Mouse (Mus musculus) ES-E14 (cell line): ENCODE data around the gene Sf3b3. TPM values are rescaled to one million over a fixed set of nuclear protein-coding genes. Genes with fewer than 3 reads are reported as not detected.
A peak's percentile ranks its signal among the peaks of the same experiment; 100 is the strongest.
"Not testable (repeated sequence)": the region's sequence is repeated elsewhere in the genome, so short reads cannot be mapped to it uniquely, and the experiment has no call there.

Source experiments
- DNase-seq: peaks from one replicate; pipeline ENCODE4 v3.0.0-alpha.2; 2013; ENCODE audit warnings: low read depth, low spot score
- H3K27ac ChIP-seq: 2 replicates; pipeline ENCODE4 v1.5.1; 2012; ENCODE audit warnings: low read depth, mild to moderate bottlenecking, low read length, moderate library complexity, mixed read lengths; ENCODE audit not compliant: poor library complexity, insufficient read depth, severe bottlenecking
- H3K36me3 ChIP-seq: 2 replicates; pipeline ENCODE4 v1.6.1; 2012; ENCODE audit warnings: mild to moderate bottlenecking, low read length, moderate library complexity, mixed read lengths; ENCODE audit not compliant: control insufficient read depth, poor library complexity, insufficient read depth, severe bottlenecking
- H3K4me1 ChIP-seq, 2 experiments: fragments of 150-350 bp in 1 of 2; sonication (generic) in 1 of 2; 2 replicates each; pipeline ENCODE4 v1.6.1; 2012; ENCODE audit warnings: low read length in 2 of 2, mild to moderate bottlenecking in 1 of 2, mixed read lengths in 1 of 2; ENCODE audit not compliant: control insufficient read depth in 2 of 2, insufficient read depth in 2 of 2, poor library complexity in 1 of 2
- H3K4me3 ChIP-seq, 2 experiments: fragments of 150-350 bp in 1 of 2; sonication (generic) in 1 of 2; 2 replicates each; pipeline ENCODE4 v1.5.1; 2012; ENCODE audit warnings: low read length in 2 of 2, low read depth in 1 of 2, mild to moderate bottlenecking in 1 of 2, mixed read lengths in 1 of 2; ENCODE audit not compliant: insufficient read depth in 1 of 2, poor library complexity in 1 of 2, severe bottlenecking in 1 of 2
- H3K9ac ChIP-seq: 2 replicates; pipeline ENCODE4 v1.6.1; 2012; ENCODE audit warnings: low read depth, mild to moderate bottlenecking, low read length, mixed read lengths; ENCODE audit not compliant: poor library complexity, insufficient read depth, severe bottlenecking
- H3K9me3 ChIP-seq: fragments of 150-350 bp; sonication (generic); 2 replicates; pipeline ENCODE4 v1.6.1; 2012; ENCODE audit warnings: low read depth, mild to moderate bottlenecking, low read length; ENCODE audit not compliant: control insufficient read depth, insufficient read depth
- CHD2 ChIP-seq: IDR thresholded peaks from 2 replicates; pipeline ENCODE4 v1.6.1; 2014; ENCODE audit warnings: mild to moderate bottlenecking, low read depth, low read length, inconsistent platforms
- HCFC1 ChIP-seq: IDR thresholded peaks from 2 replicates; pipeline ENCODE4 v1.6.1; 2012; ENCODE audit warnings: low read length, inconsistent platforms, borderline replicate concordance; ENCODE audit not compliant: insufficient read depth
- MAFK ChIP-seq: IDR thresholded peaks from 2 replicates; pipeline ENCODE4 v1.6.1; 2014; ENCODE audit warnings: mild to moderate bottlenecking, low read depth, low read length, inconsistent platforms; ENCODE audit not compliant: insufficient read depth
- ZC3H11A ChIP-seq: IDR thresholded peaks from 2 replicates; pipeline ENCODE4 v1.6.1; 2012; ENCODE audit warnings: low read depth, mild to moderate bottlenecking, inconsistent platforms, low read length, borderline replicate concordance
- ZNF384 ChIP-seq: IDR thresholded peaks from 2 replicates; pipeline ENCODE4 v1.6.1; 2012; ENCODE audit warnings: low read depth, low read length, inconsistent platforms
- in situ Hi-C, 2 experiments: fragments of 600-800 bp; cut with MboI; formaldehyde crosslinking; loops; one replicate each; pipeline ENCODE4 v1.15.1; 2025; ENCODE audit warnings: low sequenced_read_pairs in 2 of 2, inconsistent platforms in 1 of 2; ENCODE audit not compliant: unreplicated experiment in 2 of 2
- total RNA-seq: library from RNA; depleted of rRNA; stranded (reverse); fragments of 300-350 nt; gene quantifications from 2 replicates; pipeline ENCODE4 v1.2.3, GENCODE M21; 2012

Gene Sf3b3
- total RNA-seq, 1 experiment: 210 TPM

GRCm38 (mm10) chr8:110870501-110870900 lies 23.9 kb upstream of the Sf3b3 start:
- Histone ChIP-seq H3K4me1 (no peaks in the 10 kb centered on the region), H3K27ac (no peak overlapping the region), H3K36me3 (peaks cover 29% of the 10 kb centered on the region), H3K9ac (no peak overlapping the region), H3K4me3 (no peak overlapping the region), H3K9me3 (no peaks in the 10 kb centered on the region)
- no peak for DNase-seq
- TF ChIP-seq CHD2 (no peak), HCFC1 (no peak), ZC3H11A (no peak), ZNF384 (no peak), MAFK (no peak)
- in situ Hi-C loops: no loop called here

DNA sequence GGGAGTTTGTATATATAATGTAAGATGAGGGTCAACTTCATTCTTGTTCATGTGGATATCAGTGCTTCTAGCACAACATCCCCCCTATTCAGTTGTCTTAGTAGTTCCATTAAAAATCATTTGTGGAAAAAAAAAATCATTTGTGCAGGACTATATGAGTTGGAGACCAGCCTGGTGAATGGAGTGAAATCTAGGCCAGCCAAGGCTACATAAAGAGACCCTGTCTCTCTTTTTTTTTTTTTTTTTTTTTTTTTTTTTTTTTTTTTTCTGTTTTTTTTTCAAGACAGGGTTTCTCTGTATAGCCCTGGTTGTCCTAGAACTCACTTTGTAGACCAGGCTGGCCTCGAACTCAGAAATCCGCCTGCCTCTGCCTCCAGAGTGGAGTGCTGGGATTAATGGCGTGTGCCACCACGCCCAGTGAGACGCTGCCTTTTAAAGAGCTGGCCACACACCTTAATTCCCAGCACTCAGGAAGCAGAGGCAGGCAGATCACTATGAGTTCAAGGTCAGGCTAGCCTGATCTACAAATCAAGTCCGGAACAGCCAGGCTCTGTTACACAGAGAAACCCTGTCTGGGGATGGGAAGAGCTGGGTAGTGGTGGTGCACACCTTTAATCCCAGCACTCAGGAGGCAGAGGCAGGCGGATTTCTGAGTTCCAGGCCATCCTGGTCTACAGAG lies 14.9 kb upstream of the Sf3b3 start:
- in situ Hi-C loops, H3K27ac ChIP-seq, H3K9me3 ChIP-seq, H3K4me1 ChIP-seq, H3K4me3 ChIP-seq, DNase-seq, H3K9ac ChIP-seq: not testable (repeated sequence)
- TF ChIP-seq ZNF384: peak; percentile 67
- H3K36me3 ChIP-seq: peaks cover 24% of the 10 kb centered on the region

DNA sequence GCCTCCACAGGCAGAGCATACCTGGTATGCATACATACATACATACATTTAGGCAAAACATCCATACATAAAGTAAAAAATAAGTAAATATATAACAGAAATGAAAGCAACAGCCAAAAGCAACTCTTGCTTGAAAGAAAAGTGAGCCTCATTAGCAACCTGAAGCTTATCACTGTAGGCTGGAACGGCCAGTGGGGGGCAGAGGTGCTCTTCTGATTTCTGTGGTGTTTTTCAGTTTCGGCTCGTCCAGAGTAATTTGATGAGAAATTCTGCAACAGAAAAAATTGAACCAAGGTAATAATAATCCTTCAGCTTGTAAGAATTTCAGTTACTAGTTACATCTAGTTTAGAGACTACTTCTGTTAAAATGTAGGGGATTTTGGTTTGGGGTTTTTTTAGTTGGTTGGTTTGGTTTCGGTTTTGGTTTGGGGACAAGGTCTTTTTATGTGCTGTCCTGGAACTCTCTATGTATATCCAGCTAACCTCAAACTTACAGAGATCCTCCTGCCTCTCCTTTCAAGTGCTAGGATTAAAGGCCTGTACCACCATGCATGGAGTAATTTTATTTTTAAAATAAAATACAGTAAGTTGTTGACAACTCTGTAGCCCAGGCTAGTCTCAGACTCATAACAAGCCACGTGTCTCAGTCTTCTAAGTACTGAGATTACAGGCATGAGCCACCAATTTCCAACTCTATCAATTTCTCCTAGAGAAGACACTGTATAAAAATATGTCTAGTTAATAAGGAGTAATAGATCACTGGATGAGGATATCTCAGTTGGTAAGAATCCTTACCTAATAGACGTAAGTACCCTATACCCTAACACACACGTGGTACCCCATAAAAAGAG lies 13.3 kb upstream of the Sf3b3 start:
- no peaks in the 10 kb centered on the region for H3K9me3 ChIP-seq
- H3K36me3 ChIP-seq: peaks cover 25% of the 10 kb centered on the region
- in situ Hi-C loops: no loop called here
- H3K9ac ChIP-seq: no peak overlapping the region
- no peak overlapping the region for H3K27ac ChIP-seq
- TF ChIP-seq ZNF384: no peak
- no peak for TF ChIP-seq HCFC1
- TF ChIP-seq CHD2: no peak
- no peak for TF ChIP-seq ZC3H11A
- no peak for TF ChIP-seq MAFK
- no peak for DNase-seq
- no peaks in the 10 kb centered on the region for H3K4me1 ChIP-seq
- H3K4me3 ChIP-seq: no peak overlapping the region

GRCm38 (mm10) chr8:110856760-110857461 lies 10.3 kb upstream of the Sf3b3 start:
- H3K36me3 ChIP-seq: peaks cover 28% of the 10 kb centered on the region
- no peaks in the 10 kb centered on the region for H3K9me3 ChIP-seq
- no peaks in the 10 kb centered on the region for H3K4me1 ChIP-seq
- no peak overlapping the region for H3K9ac ChIP-seq
- no peak overlapping the region for H3K4me3 ChIP-seq
- H3K27ac ChIP-seq: no peak overlapping the region
- DNase-seq: no peak
- no peak for TF ChIP-seq ZC3H11A
- TF ChIP-seq MAFK: no peak
- no peak for TF ChIP-seq CHD2
- TF ChIP-seq ZNF384: no peak
- no peak for TF ChIP-seq HCFC1
- in situ Hi-C loops: no loop called here

DNA sequence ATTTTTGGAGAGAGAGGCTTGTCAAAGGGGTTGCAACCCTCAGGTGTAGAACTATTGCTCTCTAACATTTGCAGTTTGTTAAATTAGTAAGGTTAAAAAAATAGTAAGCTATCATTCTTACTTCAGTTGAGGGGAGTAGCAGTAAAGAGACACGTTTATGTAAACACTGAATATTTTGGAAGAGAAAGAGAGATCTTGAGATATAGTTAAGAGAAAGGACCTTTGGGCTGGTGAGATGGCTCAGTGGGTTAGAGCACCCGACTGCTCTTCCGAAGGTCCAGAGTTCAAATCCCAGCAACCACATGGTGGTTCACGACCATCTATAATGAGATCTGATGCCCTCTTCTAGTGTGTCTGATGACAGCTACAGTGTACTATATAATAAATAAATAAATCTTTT lies 9.5 kb upstream of the Sf3b3 start:
- peaks cover 33% of the 10 kb centered on the region for H3K36me3 ChIP-seq
- in situ Hi-C loops: not testable (repeated sequence)

More for the DNA sequence above, 9.5 kb upstream of the Sf3b3 start:
- H3K9me3 ChIP-seq, H3K27ac ChIP-seq, H3K4me1 ChIP-seq, H3K9ac ChIP-seq, H3K4me3 ChIP-seq, DNase-seq: not testable (repeated sequence)
